Mouse (Mus musculus) layer of hippocampus, adult 2 months (tissue): ENCODE measurements around the gene Peak1. TPM values are rescaled to one million over a fixed set of nuclear protein-coding genes. Genes with fewer than 3 reads are reported as not detected.
A peak's percentile ranks its signal among the peaks of the same experiment; 100 is the strongest.
"Not testable (repeated sequence)": the region's sequence is repeated elsewhere in the genome, so short reads cannot be mapped to it uniquely, and the experiment has no call there.

Experiments
- DNase-seq, 2 experiments: peaks; one replicate each; pipeline ENCODE4 v3.0.0; 2022; ENCODE audit warnings: low spot score in 2 of 2
- H3K27ac ChIP-seq: fragments of 200-600 bp; 2 replicates; pipeline ENCODE4 v1.8.1; 2022
- H3K4me3 ChIP-seq: fragments of 200-600 bp; 2 replicates; pipeline ENCODE4 v1.8.1; 2022; ENCODE audit warnings: mild to moderate bottlenecking
- CTCF ChIP-seq: fragments of 200-600 bp; conservative IDR thresholded peaks from 2 replicates; pipeline ENCODE4 v1.8.1; 2022; ENCODE audit warnings: antibody characterized with exemption, mild to moderate bottlenecking, moderate library complexity
- total RNA-seq, 2 experiments: library from RNA; stranded (reverse); gene quantifications; 2 replicates each; pipeline ENCODE4 v1.2.3; 2021

Gene Peak1
- total RNA-seq, 2 experiments from 2014 or later: 56.1 to 59.2 TPM

- TF ChIP-seq CTCF: no peak
- no peak overlapping the region for H3K4me3 ChIP-seq
- no peak overlapping the region for H3K27ac ChIP-seq
- DNase-seq: no peak
Measured at GRCm38 (mm10) chr9:56244336-56244735, 173.5 kb downstream of the Peak1 start.

- DNase-seq: no peak
- H3K27ac ChIP-seq: no peak overlapping the region
- no peak overlapping the region for H3K4me3 ChIP-seq
- no peak for TF ChIP-seq CTCF
Measured at GRCm38 (mm10) chr9:56243885-56244284, 174.0 kb downstream of the Peak1 start.

- no peak overlapping the region for H3K4me3 ChIP-seq
- TF ChIP-seq CTCF: no peak
- H3K27ac ChIP-seq: peak overlapping the region; percentile 1; the same call in 1 of the 2 replicates
- no peak for DNase-seq
Measured at GRCm38 (mm10) chr9:56242686-56243085, 175.2 kb downstream of the Peak1 start.

- Histone ChIP-seq H3K27ac (no peak overlapping the region), H3K4me3 (no peak overlapping the region)
- TF ChIP-seq CTCF: no peak
- no peak for DNase-seq
Measured at GRCm38 (mm10) chr9:56241076-56241475, 176.8 kb downstream of the Peak1 start.

GRCm38 (mm10) chr9:56235871-56236298 lies 182.0 kb downstream of the Peak1 start:
- Histone ChIP-seq H3K27ac (peak overlapping the region; percentile 79), H3K4me3 (peak overlapping the region; percentile 20; the same call in 1 of the 2 replicates)
- no peak for TF ChIP-seq CTCF
- no peak for DNase-seq

GRCm38 (mm10) chr9:56235281-56235680 lies 182.6 kb downstream of the Peak1 start:
- no peak for TF ChIP-seq CTCF
- H3K4me3 ChIP-seq: peak overlapping the region; percentile 20; the same call in 1 of the 2 replicates
- no peak for DNase-seq
- peak overlapping the region; percentile 79 for H3K27ac ChIP-seq

GRCm38 (mm10) chr9:56234561-56234960 lies 183.3 kb downstream of the Peak1 start:
- no peak overlapping the region for H3K4me3 ChIP-seq
- H3K27ac ChIP-seq: peak overlapping the region; percentile 79
- DNase-seq: no peak
- no peak for TF ChIP-seq CTCF

GRCm38 (mm10) chr9:56233316-56233715 lies 184.6 kb downstream of the Peak1 start:
- H3K27ac ChIP-seq: no peak overlapping the region
- DNase-seq: no peak

GRCm38 (mm10) chr9:56230906-56231305 lies 187.0 kb downstream of the Peak1 start:
- no peak for TF ChIP-seq CTCF
- no peak overlapping the region for H3K4me3 ChIP-seq
- no peak for DNase-seq
- H3K27ac ChIP-seq: no peak overlapping the region

More at GRCm38 (mm10) chr9:56233316-56233715, 184.6 kb downstream of the Peak1 start:
- H3K4me3 ChIP-seq: no peak overlapping the region
- TF ChIP-seq CTCF: no peak

GRCm38 (mm10) chr9:56227626-56228025 lies 190.2 kb downstream of the Peak1 start:
- TF ChIP-seq CTCF: no peak
- Histone ChIP-seq H3K4me3 (no peak overlapping the region), H3K27ac (no peak overlapping the region)
- DNase-seq: no peak

- peak overlapping the region; percentile 20; the same call in 1 of the 2 replicates for H3K4me3 ChIP-seq
- H3K27ac ChIP-seq: not testable (repeated sequence)
- DNase-seq: peak; percentile 64 to 79
Measured at GRCm38 (mm10) chr9:56223429-56224051, 194.3 kb downstream of the Peak1 start.

GRCm38 (mm10) chr9:56218860-56219259 lies 199.0 kb downstream of the Peak1 start:
- TF ChIP-seq CTCF: no peak
- no peak overlapping the region for H3K27ac ChIP-seq
- H3K4me3 ChIP-seq: no peak overlapping the region
- no peak for DNase-seq

- Histone ChIP-seq H3K27ac (0 out of 2 replicates have a peak overlapping the region, but pooled peaks have one; percentile 29), H3K4me3 (no peak overlapping the region)
- no peak for DNase-seq
- no peak for TF ChIP-seq CTCF
Measured at GRCm38 (mm10) chr9:56218043-56218442, 199.8 kb downstream of the Peak1 start.

GRCm38 (mm10) chr9:56217386-56217785 lies 200.5 kb downstream of the Peak1 start:
- no peak overlapping the region for H3K4me3 ChIP-seq
- DNase-seq: no peak
- TF ChIP-seq CTCF: no peak
- H3K27ac ChIP-seq: 0 out of 2 replicates have a peak overlapping the region, but pooled peaks have one; percentile 29
